Mouse (Mus musculus) left cerebral cortex, adult 18-20 months (tissue): ENCODE measurements at regions not wholly inside any gene's neighbourhood (a gene's known extent, or its start where the extent isn't known, plus 50 kb on each side); places are given as distances from the start of the nearest gene placed in this dataset.
A peak's percentile ranks its signal among the peaks of the same experiment; 100 is the strongest.

Source experiments
- DNase-seq, 2 experiments: peaks; one replicate each; pipeline ENCODE4 v3.0.0; 2021 to 2022; ENCODE audit warnings: low spot score in 2 of 2, mixed read lengths in 1 of 2

DNA sequence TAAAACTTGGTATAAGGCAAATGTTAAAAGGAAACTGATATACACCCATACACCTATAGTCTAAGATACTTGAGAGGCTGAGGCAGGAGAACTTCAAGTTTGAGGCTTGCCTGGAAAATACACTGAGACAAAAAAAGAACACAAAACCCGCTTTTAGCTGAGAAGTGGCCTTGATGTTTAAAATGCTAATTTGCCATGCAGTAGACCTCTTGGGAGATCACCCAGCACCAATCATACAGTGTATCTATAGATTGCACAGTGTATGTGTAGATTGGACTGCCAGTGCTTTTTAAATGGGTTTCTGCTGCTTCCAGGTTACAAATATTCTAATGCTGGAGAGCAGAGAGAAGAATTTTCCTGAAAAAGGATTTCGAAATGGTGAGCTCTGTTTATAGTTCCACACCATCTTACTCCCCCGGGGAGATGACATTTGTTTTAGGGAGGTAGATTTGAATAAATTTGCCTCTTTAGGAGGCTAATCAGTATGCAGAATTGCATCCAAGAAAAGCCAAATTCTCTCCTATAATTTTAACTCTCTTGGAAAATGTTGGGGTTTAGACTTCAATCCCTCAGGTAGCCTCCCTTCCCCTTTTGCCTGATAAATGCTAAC lies 194.0 kb downstream of the Otol1 start:
- peak in 1 of 2 experiments; percentile 22 for DNase-seq

DNA sequence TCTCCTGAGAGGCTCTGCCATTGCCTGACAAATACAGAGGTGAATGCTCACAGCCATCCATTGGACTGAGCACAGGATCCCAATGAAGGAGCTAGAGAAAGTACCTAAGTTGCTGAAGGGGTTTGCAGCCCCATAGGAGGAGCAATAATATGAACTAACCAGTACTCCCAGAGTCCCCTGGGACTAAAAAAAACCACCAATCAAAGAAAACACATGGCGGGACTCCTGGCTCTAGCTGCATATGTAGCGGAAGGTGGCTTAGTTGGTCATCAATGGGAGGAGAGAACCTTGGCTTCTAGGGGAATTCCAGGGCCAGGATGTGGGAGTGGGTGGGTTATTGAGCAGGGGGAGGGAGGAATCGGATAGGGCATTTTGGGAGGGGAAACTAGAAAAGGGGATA lies 207.8 kb downstream of the Otol1 start:
- no peak for DNase-seq

DNA sequence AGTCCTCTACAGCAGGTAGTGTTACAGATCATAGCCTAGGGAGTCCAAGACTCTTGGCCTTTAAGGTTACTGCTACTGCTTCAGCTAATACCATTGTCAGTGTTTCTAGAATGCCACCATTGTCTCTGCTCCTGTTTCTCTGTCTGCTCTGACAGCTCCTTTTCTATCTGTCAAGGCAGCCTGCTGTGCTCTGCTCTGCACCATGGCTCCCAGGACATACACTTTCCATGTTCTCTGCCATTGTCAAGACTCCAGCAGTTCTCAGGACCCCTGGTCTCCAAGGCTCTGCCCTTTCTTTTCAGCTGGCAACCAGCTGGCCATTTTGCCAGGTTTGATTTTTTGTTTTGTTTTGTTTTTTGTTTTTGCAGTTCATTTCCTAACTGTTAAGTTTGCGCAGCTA lies 208.7 kb downstream of the Otol1 start:
- no peak for DNase-seq

DNA sequence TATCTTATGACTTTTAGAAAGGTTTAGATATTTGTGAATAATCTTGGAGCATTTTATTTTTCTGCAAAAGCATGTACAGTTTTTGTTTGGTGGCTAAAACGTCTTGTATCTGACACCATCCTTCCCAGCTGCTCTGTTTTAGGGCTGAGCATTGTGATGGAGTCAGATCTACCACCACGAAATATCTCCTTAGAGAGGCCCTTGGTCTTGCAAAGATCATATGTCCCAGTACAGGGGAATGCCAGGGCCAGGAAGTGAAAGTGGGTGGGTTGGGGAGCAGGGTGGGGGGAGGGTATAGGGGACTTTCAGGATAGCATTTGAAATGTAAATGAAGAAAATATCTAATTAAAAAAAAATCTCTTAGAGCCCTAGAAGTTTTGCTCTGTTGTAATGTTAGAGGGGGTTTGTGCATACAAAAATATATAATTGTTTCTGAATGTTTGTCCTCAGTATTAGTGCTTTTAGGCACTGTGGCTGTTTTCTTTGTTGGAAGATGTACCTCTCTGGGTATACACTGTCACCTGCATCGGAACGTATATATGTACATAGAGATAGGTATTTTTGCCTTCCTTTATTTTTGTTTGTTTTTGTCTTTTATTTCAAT lies 211.4 kb downstream of the Otol1 start:
- DNase-seq, result no peak

DNA sequence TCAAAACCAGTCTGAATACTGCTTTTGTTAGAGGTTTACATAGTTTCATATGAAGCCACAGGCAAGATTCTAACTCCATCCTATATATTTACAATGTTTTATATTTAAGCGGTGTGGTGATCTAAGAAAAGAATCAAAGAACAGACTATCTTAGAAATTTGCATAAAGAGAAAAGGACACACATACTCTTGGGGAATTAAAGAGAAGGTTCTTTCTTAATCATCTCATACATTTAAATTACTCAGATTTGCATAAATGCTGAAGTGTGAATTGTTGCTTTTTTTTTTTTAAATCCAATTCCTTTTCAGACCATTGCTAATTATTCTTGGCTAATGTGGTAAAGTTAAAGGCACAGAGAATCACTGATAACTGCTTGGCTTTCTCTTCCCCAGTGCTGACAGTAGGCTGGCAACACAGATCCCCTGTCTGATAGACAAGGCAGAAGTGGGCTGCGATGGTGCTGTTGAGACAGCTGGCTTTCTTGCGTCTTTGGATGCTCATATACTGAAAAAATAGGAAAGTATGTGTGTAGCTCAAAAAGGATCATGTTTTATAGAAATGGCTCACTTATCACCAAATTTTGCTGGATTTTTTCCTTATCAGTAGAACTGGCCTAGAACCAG lies 216.1 kb downstream of the Otol1 start:
- peak; percentile 12 to 28 for DNase-seq

DNA sequence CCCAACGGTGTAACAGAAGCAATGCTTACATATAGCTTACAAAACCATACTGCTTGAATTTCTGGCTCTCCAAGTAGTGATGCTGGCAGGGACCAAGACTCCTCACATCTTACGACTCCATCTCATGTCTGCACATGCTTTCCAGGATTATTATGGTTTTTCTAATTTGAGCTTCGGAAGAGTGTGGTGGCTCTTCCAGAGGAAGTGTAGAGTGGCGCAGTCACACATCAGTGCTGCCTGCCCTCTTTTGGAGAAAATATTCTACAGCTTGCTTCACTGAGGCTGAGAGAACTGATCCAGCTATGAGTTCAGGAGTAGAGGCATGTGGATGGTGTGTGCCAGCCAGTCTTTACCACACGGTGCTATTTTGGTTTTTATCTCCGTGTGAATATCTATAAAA lies 217.4 kb downstream of the Otol1 start:
- DNase-seq, result peak in 1 of 2 experiments; percentile 16

DNA sequence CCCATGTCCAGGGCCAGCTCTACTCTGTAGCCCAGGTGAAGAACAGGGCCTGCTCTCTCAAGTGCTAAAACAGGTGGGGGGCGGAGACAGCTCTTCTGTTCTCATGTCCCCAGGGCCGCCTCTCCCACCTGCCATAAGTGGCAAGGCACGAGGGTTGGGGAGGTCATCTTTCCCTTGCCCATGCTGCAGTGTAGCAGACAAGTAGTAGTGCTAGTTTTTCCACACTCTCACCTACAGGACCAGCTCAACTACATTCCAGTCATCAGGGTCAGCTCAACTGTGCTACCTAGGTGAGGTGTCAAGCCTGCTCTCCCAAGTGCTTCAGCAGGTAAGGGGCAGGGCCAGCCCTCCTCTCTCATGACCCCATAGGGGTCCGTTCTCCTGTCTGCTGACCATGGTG lies 219.8 kb downstream of the Otol1 start:
- no peak for DNase-seq

DNA sequence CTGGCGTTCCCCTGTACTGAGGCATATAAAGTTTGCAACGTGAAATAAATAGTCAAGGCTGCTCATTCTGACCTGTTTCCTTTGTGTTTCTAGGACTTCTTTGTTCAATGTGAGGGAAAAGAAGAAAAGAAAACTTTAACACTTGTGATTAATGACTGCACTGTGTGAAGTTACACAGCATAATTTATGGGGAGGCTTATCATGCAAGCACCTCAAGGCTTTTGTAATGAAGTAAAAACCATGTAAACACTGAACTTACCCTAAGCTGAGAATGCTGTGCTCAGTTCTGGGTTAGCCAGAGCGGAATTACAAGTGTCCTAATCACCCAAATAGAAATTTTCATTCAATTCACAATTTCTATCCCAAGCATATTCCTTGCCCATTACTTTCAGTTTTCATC lies 241.2 kb downstream of the Otol1 start:
- DNase-seq, result no peak

DNA sequence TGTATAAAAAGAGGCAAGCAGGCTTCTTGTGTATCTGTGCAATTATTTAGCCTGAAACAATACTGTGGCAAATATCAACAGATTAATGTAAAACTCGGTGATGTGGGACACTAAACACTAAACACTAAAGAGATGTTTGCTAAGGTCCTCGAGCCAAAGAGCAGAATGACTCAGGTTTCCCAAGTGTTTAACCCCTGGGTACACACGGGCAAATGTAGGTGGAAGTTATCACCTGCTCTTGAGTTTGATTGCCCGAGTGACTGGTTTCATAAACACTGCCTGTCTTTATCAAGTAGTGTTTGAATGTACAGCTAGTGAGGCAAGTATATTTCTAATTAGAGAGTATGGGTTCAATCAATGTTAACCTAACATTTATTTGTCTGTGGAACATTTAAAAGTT lies 242.5 kb downstream of the Otol1 start:
- DNase-seq, result no peak

DNA sequence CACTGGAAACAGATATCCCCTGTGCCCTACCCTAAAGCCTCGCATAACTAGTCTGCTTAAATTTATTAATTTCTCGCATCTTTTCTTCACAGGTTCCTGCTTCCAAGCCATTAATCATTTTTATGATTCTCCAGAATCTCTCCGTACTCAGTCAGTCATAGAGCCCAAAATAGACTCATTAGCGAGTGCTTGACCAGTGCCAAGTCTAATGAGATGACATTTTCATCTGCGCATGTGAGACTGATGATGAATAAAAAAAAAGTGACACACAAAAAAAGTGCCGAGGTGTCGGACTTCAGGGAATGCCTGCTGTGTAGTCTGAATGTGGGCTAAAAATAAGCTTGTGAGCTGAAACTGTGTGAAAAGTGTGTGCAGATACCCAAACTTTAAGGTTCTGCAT lies 243.3 kb downstream of the Otol1 start:
- DNase-seq, result no peak

DNA sequence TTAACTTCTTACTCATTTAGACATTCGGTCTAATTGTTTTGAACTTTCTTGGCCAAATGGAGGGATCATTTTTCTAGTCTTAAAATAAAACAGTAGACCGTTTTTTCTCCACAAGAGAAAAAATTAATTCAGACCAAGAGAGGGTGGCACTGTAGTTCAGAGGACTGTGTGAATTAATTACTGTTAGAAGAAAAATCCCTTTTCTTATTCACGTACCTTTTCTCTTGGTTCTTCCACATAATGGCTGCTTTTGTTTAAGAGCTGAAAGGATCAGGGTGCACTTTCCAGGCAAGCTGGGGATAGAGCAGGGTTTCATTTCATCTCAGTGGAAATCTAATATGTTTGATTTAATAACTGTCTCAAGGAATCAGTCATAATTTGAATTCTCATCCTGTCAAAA lies 255.9 kb downstream of the Otol1 start:
- no peak for DNase-seq

DNA sequence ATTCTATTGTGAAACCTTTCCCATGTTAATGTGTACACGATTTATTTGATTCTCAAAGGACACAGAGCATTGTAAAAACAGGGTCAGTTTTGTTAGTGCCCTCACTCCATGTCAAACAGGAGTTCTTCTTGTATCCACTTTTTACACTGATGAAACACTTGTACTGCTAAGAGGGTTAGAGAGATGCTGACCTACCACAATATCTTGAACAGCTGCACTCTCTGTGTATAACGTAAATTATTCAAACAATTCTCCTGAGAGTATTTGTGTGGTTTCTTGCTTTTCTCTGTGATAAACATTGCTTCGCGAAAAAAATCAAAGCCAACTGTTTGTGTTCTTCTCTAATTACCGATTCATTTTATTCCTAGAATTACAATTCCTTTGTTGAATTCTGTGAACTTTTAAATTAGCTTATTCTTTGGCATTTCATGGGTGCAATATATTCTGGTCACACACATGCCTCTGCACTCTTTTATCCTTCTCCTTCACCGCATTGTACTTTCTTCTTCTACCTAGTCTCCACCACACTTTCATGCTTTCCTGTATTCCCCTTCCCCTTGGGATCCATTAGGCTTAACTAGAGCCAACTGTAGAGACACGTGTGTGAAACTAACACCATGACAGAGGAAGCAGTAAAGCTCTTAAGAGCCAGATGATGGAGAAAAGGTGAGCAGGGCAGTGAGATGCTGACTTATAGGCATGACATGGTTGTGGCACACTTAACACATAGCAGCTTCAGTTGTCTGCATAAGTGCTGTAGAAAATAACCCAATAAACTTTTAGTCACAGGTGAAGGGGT lies 281.4 kb downstream of the Otol1 start:
- DNase-seq, result no peak

DNA sequence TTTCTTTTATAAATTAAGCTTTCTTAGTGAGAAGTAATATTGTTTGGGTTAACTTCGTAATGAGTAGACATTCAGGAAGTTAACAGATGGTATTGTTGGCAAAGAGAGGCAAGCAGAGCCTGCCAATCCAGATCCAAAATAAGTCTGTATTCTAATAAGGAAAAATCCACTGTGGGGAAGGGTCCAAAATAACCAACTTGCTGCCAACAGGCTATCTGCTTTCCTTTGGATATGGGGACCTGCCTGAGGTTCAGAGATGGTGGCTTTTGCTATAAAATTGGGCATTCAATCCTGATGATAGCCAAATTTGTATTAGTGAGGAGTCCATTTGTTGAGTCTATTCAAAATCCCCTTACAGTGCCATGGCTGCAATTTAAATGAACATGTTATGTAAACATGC lies 300.1 kb downstream of the Otol1 start:
- no peak for DNase-seq

DNA sequence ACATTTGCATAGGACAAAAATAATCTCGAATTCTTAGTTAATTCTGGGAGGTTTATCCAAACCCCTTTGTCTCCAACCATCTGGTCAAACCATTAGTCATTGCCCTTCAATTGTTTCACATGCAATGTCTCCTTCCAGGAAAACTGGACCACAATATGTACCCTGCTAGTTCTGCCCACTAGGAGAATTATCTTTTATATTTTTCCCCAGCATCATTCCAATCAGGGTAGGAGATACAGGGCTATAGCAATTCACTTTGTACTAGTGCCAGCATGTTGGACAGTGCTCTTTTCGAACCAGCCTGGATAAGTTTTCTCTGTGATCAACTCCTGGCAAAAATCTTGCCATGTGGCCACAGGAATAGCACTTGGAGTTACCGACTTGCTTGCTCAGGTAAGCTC lies 300.6 kb downstream of the Otol1 start:
- DNase-seq, result peak in 1 of 2 experiments; percentile 3

DNA sequence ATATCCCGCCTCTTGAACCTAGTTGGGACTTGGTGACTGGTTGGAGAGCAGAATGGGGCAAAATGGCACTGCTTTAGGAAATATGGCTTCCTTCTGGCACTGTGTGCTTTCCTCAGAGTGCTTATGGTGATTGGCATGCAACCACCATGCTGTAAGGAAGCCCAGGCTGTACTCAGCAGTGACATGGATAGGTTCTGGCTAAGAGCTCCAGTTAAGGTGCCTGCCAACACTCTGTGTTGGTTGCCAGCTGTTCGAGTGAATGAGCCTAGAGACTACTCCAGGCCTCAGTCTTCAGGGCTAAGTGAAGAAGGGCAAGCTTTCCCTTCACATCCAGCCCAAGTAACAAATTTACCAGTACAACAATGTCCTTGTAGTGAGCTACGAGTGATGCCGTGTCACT lies 301.9 kb downstream of the Otol1 start:
- no peak for DNase-seq

DNA sequence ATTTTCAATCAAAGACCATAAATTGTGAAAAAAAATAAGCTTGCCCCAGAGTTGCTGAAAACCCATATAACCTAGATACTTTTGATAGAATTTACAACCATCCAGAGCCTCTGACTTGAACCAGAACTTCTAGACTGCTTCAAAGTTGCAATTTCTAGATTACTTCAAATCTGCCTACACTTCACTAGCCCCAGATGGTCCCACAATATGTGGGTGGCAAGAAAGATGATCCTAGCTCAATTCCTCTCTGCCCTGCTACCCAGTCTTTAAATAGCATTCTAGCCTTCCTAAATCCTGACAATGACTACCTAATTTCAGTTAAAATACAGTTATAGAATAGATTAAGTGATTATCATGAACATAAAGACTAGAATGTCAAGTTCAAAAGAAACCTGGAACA lies 303.6 kb downstream of the Otol1 start:
- DNase-seq, result peak; percentile 45 to 64

DNA sequence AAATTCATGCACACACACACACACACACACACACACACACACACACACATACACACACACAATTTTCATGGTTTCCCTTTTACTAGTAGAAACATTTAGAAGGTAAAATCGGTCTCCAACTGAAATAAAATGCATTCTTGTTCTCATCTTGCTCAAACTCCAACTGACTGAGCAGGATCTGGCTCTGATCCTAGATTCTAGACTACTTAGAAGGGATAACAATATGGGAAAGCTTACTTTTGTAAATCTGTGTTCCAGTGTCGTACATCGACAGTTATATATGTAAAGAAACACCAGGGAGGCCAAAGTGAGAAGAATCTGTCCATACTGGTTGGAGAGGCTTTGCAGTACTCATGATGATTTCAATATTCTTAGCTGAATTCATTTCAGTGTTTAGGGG lies 304.6 kb downstream of the Otol1 start:
- no peak for DNase-seq

DNA sequence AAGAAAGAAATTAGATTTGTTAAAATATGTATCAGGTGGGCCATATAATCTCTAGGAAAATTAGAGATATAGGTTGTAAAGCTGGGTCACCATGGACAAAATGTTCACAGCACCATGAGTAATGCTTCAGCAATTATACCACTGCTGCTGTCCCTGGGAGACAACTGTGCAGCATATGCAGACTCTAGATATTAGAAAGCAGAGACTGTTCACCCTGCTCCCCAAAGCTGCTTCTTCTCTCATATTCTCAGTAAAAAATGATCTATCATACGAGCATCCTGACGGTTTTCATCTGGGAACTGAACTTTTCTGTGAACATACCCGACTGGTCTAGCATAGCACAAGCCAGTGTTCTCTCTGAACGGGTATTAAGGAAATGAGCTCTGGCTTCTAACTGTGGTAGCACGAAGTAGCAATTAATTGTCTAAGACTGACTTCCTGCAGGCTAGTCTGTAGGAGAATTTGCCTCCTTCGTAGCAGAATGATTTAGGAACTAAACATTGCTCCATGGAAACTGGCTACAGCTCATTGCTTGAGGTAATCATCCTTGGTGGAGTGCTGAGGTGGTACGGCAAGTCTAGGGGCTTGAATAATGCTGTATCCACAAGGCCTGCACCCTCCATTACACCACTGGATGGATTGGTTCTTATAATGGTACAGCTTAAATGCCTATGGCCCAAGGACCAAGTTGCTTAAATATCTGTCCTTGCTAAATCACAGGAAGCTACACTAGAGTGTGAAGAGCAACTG lies 305.9 kb downstream of the Otol1 start:
- DNase-seq, result no peak

DNA sequence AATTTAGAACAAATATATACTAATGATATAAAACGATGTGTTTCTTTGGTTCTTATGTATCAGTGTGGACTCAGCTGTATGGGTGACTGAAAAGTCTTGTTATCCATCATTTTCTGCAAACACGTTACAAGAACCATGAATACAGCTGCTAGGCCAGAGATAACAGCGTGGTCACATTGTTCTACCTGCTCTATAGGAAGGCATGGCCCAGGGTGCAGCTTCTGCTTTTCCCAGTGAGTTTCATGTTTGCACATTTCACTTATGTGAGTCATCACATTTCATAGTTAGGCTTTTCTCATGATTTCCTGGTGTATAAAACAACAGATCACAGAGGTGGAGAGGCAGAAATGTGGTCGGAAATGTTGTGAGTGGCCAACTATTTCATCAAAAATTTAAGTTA lies 306.8 kb downstream of the Otol1 start:
- no peak for DNase-seq

DNA sequence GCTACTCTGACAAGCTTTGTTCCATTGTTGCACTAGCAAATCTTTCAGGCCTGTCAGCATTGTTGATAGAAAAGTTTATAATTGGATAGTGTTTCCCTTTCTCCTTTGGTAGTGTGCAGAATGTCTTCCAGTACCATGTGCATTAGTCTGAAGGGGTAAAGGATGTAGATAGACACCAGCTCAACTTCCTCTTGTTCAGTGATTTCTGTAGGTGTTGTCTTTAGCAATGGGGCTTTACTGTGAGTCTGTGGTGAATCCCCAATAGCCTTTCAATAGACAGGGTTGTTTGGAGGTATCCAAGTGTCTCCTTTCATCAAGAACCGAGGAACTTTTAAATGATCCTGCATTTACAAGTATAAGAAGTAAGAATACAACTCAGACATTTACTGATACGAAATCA lies 311.0 kb downstream of the Otol1 start:
- no peak for DNase-seq

DNA sequence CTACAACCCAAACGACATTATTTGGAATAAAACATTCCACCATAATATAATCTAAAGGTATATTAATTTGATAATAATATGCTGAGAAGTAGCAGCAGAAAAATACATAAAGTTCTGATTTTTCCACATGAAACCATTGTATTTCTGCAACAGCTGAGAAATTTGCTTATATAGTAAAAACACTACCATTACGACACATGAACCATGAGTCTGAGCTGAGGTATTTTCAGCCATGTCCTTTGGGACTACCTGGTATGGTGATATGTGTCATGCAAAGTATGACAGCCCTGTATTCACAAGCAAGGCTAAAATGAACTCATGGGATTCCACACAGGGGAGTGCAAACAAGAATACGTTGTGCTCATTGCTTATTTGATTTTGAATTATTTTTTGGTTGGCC lies 311.7 kb downstream of the Otol1 start:
- DNase-seq, result no peak
